Mouse (Mus musculus): ENCODE results near the gene Cacna2d4. TPM values are rescaled to one million over a fixed set of nuclear protein-coding genes. Genes with fewer than 3 reads are reported as not detected.

The Cacna2d4 gene
- total RNA-seq, 2 experiments from 2014 or later = 0.02 to 0.08 TPM

DNA sequence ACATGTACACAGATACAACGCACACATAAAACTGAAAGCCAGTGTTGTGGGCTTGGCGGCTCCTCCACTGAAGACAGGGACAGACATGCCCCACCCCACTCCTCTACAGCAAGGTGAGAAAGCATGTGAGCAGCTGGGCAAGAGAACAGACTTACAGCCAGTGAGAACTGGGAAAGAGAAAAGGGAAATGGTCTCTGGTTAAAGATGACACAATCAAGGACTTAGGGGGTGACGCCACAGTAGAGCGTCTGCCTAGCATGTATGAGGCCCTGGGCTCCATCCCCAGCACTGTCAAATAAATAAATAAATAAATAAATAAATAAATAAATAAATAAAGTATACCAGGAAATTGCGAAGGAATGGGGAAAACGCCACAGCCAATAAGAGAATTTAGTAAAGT lies 67.0 kb downstream of the Cacna2d4 start:
- peak; percentile 60; the same call in 1 of the 2 replicates for ATAC-seq (replicated peaks; ENCODE audit: poor library complexity)

DNA sequence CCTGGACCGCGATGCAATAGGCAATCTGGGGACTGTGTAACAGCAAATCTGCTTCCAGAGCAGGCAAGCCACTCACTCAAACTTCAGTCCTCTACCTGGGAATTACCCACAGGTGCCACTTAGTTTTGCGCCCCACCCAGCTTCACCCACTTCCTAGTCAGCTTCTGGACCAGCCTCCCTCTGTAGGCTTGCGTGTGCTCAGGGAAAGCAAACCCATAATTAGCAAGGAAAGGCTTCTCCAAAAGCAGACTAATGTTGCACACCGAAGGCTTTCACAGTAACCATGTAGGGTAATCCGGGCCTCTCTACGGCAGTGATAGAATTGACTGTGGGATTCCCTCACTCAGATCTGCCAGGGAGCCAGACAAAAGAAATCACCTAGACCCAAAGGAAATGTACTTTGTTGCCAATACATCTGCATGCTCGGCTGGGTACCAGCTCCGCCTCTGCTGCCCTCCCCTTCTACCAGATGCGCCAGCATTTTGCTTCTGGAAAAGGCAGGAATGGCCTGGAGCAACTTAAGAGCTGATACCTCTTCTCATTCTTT lies 71.6 kb downstream of the Cacna2d4 start:
- no peak for ATAC-seq (replicated peaks; ENCODE audit: poor library complexity)

DNA sequence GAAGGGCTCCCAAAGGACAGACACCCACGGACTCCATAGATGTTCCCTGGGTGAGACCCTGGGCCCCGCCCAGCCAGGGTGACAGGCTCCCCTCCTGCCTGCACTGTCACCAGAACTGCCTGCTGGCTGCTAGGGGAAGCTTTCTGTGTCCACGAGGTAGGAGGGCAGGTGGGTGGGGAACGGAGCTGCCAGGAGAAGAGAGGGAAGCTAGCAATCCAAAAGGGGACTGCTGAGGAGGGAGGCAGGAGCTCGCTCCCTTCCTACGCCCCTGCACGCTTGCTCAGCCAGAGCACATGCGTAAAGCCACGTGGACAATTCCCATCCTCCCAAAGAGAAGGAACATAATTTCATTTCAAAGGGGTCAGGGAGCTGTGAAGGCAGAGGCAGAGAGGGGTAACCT lies 73.8 kb downstream of the Cacna2d4 start:
- no peak for ATAC-seq (replicated peaks; ENCODE audit: poor library complexity)

DNA sequence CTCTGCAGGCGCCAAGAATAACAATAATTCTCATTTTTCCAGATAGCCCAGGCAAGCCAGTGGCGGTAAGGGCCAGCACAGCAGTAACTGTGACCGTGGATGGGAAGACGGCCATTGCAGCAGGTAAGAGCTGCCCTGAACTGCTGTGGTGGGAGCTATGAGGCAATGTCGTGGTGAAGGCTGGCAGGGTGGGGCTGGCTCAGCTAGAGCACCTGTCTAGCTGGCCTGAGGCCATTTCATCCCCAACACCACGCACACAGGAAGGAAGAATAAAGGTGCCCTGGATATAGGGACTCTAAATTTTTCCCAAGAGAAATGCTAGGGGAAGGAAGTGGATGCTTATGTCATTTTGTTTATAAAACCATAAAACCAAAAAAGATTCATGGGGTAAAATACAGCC lies 76.1 kb downstream of the Cacna2d4 start:
- ATAC-seq (replicated peaks; ENCODE audit: poor library complexity) = no peak

DNA sequence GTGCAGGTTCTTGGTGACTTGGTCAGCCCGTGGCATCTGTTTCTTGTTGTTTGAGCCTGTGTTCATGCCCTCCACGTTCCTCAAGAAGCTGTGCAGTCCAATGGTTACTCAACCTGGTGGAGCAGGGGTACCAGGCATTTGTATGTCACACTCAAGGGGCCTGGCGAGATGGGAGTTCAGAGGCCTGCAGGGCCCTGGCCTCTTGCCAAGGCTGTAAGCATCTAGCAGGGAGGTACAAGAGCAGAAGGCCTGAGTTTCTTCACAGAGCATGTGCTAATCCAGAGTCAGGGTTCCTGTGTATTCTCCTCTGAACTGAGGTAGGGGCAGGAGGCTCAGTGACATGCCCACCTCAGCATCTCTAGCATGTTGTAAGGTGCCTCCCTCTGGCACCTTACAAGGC lies 76.8 kb downstream of the Cacna2d4 start:
- ATAC-seq (replicated peaks; ENCODE audit: poor library complexity) = no peak

DNA sequence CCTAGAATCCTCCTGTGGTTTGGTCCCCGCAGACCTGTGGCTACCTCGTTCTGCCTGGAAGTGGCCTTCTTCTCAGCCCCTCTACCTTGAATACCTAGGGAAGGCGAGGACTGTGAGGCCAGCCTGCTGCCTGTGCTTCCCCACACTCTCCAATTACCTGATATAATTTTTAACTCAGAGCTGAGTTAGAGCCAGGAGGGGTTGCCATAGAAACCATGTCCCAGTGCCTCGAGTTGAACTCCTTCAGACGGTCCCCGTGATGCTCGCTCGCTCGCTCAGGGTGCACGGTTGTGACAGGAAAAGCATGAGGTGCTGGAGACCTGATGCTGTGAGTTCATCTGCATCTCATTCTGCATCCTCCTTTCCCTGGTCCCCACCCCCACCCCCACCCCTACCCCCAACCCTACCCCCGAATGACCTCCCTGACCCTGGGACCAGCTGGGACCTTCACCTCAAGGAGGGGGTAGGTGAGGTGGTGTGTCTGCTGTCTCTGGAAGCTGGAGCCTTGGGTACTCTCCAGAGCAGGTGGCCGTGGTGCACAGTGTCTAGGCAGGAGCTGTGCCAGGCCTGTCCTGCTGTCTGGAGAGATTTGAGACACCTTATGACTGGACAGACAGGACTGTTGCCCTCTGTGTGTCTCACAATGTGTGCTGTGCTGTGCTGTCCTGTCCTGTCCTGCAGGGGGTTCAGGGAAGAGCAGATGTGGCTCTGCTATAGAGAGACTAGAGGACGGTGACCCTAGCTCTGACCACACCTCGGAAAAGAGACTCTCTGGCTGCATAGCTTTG lies 77.5 kb downstream of the Cacna2d4 start:
- no peak for ATAC-seq (replicated peaks; ENCODE audit: poor library complexity)

DNA sequence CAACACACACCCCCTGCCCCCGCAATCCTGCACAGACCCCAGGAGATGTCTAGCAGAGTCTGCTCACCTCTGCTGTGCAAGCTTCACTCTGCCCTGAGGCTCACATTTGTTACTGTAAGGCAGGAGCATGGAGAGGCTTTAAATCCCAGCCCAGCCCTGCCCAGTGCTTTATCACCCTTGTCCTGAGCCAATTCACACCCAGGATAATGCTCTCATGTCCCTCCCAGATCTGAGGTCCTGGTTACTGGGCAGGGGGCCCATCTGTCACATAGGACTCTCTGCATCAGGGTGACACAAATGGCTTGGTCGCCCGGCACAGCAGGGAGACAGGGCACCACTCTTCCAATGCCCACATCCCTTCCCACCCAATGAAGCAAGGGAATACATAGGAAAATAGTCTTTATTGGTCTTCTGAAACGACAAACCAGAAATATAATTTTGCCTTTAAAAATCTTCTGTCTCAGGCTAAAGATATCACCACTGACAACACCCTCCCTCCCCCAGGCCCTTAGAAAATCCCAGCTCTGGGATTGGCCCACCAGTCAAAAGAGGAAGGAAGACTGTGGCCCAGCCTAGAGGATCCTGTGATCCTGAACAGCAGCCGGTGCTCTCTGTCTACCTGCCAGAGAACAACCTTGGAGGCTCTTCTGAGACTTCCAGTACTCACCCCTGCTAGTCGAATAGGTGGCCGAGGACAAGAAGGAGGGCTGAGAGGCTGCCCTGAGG lies 78.6 kb downstream of the Cacna2d4 start:
- 0 out of 2 replicates have a peak, but pooled peaks have one; percentile 42 for ATAC-seq (replicated peaks; ENCODE audit: poor library complexity)

DNA sequence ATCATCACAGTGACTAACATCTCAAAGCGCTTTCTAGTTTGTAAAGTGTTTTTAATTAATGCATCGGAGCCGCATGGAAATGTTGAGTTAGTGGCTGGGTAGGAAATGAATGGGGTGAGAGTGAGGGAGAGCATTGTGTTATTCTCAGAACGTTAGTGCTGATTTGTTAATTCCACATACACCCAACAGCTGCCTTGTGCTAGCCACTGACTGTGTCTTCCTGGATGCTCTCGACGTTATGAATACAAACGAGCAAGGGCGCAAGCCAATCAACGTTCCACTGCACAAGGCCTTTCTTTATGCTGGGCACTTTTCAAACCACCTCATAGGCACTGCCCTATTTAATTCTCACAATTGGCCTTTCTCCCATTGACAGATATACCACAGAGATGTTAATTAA lies 82.4 kb downstream of the Cacna2d4 start:
- no peak for ATAC-seq (replicated peaks; ENCODE audit: poor library complexity)

DNA sequence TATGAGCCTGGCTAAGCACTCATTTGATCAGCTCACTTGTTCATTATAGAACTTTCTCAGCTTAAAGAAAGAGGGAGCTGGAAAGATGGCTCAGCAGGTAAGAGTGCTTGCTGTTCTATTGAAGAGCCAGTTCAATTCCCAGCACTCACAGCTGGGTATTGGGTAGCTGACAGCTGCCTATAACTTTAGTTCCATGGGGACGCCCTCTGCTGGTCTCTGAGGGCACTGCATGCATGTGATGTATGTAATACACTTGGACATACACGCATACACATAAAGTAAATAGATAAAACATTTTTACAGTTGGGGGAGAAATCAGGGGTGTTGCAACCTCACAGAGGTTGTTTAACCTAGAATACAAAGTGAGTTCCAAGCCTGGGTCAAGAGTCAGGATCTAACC lies 83.0 kb downstream of the Cacna2d4 start:
- ATAC-seq (replicated peaks; ENCODE audit: poor library complexity) = no peak

DNA sequence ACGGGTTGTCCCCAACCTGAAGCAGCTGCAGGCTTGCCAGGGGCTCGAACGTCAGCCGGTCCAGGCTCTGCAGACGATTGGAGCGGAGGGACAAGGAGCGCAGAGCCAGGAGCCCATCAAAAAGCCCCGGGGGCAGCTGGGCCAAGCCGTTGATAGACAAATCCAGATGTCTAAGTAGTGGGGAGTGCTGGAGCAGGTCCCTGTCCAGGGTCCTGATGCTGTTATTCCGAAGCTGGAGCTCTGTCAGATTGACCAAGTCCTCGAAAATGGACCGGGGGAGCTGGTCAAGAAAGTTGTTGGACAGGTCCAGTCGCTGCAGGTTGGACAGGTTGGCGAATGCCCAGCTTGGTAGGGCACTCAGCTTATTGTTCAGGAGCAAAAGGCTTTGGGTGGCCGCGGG lies 84.2 kb downstream of the Cacna2d4 start:
- no peak for ATAC-seq (replicated peaks; ENCODE audit: poor library complexity)

DNA sequence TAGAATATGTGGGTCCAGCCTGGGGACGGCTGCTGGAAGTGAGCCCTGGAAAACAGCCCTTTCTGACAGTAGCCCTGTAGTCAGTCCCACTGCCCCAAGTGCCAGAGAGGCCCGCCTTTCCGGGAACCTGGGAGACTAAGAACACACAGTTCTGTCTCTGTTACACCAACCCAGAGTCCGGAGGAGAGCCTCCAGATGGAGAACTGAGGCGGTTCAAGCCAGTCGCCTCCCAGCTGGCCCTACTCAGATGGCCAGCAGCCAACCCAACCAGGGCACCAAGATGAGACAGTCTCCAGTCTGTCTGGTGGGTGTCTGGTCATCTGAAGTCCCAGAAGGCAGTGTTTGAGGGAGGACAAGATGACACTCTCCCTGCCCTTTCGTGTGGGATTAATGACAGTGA lies 85.4 kb downstream of the Cacna2d4 start:
- no peak for ATAC-seq (replicated peaks; ENCODE audit: poor library complexity)

DNA sequence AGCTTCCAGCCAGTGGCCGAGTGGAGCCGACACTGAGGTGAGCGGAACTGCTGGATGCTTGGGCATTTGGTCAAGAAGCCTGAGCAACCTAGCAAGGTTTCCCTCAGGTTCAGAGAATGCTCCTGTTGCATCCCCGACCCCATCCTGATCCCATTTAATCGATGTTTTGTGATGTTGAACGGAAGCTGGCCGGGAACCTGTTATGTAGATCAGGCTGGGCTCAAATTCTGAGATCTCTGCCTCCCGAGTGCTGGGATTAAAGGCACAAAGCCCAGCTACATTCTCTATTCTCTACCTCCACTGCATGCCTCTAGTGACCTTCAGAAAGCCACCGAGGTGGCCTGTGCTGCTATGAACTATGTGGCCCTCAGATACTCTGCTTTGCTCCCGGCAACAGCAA lies 88.5 kb downstream of the Cacna2d4 start:
- ATAC-seq (replicated peaks; ENCODE audit: poor library complexity) = no peak

DNA sequence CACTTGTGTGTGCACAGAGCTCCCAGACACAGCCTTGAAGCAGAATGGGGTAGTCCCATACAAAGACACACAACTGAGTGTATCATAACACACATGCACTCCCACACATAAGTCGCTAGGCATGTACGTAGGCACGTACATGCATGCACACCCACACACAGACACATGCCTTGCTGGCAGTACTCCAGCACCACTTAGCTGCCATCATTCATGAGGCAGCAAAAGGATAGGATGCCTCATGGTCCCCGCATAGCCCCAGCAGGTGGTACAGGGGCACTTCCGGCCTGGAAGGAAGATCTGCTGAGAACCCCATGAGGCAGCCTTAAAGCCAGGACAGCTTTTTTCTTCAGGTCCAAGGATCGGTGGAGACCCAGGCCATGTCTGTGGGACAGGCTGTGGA lies 89.7 kb downstream of the Cacna2d4 start:
- ATAC-seq (replicated peaks; ENCODE audit: poor library complexity) = no peak

DNA sequence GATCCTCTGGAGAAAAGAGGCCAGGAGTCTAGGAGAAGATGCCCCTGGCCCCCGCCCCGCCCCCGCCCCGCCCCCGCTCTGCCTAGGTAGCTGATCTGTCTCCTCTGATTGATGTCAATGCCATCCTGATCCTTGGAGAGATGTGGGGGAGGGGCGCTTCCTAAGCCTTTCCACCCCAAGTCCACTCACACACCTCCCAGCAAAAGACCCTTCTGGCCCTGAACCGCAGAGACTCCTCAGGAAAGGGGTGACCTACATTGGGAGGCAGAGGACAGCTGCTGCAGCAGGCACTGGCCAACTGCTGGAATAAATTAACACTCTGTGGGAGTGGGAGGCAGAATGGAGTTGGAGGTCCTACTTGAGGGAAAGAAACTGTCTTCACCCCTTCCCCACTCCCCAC lies 90.2 kb downstream of the Cacna2d4 start:
- no peak for ATAC-seq (replicated peaks; ENCODE audit: poor library complexity)

DNA sequence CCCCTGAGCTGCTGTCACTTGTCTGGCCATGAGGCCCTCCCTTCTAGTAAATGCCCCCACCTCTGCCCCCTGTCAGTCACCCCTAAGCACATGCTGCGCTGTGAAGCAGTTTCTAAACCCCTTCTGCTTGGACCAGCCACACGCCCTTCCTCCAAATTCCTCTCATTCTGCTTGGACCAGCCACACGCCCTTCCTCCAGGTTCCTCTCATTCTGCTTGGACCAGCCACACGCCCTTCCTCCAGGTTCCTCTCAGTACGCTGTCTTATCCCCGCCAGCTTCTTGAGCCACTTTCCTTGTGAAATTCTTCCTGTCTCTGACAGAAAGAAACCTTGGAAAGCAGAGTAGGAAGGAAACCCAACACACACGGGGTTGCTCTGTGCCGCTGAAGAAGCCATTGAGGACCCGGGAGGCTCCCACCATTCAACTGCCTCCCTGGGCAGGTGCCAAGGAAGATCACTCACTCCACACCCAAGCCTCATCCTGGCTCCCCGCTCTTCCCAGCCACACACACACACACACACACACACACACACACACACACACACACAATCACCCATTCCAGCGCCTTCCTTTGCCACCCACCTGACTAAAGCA lies 92.3 kb downstream of the Cacna2d4 start:
- ATAC-seq (replicated peaks; ENCODE audit: poor library complexity) = peak; percentile 48

DNA sequence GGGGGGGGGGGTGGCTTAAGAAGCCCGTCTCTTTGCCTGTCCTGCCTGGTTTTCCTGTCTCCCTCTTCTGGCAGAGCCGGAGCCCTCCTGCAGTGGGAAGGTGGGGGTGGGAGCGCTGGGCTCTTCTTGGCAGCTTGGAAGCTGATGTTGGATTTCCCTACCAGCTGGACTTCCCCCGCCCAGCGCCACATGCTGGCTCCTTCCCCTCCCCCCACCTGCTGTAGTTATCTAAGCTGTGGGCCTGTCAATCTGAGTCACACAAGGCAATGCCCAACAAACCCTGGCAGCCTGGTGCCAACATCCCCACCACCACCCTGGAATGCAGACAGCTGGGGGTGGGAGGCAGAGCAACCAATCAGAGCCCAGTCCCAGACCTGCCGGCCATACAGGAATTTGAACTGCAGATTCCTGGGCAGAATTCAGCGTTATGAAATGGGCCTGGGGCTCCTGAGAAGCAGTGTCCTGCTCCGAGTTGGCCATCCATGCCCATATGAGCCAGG lies 92.9 kb downstream of the Cacna2d4 start:
- ATAC-seq (replicated peaks; ENCODE audit: poor library complexity) = no peak

DNA sequence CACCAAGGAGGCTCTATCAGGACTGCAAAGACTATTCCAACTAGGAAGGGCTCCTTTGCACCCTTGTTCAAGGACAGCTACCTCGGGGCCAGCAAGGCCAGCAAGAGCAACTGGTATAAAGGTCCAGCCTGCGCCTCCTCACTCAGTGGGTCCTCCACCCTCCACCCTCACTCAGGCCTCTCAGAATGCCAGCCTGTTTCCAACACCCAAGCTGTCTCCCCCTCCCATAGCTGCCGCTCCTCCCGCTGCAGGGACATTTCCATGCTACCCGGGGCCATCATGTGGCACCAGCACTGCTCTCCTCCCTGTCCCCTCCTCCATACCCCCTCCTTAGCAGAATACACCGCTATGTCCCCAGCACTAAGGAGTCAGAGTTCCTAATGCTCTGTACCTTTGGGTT lies 93.6 kb downstream of the Cacna2d4 start:
- no peak for ATAC-seq (replicated peaks; ENCODE audit: poor library complexity)

DNA sequence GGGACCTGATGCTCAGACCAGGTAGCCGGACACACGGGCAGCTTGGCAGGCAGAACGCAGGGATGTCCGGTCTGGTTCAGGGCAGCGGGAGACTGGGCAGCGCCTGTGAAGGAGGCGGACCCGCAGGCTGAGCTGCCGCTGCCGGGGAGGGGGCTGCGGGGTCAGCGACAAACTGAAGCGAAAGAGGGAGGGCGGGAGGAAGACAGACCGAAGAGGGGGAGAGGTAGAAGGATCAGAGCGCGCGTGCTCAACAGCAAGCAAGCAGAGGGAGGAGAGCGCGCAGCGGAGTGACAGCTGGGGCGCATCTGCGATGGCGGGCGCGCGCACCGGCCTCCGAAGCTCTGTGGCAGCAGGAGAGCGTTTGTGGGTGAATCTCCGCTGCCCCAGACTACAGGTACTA lies 94.2 kb downstream of the Cacna2d4 start, which contains the start of gene Lrtm2:
TSS of gene Lrtm2 (minus strand) at position 261 of the 400 bp plus-strand sequence.
- ATAC-seq (replicated peaks; ENCODE audit: poor library complexity) = no peak

DNA sequence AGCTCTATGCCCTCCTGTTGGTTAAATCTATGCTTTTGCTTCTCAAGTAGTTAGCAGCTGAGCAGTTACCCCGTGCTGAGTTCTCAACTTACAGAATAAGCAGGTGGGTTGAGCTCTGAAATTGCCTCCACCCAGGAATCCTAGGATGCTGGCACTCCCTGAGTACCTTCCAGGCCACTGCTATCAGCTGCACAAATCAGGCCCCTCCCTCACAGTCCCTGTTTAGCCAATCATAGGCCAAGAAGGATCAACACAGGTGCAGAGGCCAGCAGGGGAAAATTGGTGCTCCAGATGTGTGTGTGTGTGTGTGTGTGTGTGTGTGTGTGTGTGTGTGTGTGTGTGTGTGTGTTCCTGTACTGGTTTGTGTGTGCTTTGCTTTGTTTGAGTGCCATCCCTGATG lies 95.8 kb downstream of the Cacna2d4 start:
- no peak for ATAC-seq (replicated peaks; ENCODE audit: poor library complexity)

DNA sequence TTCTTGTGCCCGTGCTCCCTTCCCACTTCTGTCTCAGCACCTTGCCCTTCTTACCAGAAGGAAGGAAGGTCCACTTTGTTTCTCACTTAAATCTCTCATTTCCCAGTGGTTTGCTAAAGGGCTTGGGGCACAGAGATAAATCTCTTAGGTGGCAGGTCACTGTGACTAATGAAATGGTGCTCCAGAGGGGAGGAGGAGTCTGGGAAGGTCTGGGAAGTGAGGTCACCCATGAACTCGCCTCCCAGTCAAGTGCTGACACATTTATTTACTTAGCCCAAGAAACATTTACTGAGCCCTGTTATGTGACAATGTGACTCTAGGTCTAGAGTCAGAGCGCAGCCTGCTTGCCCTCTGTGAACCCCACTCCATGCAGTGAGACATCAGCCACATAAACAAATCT lies 96.9 kb downstream of the Cacna2d4 start:
- no peak for ATAC-seq (replicated peaks; ENCODE audit: poor library complexity)

DNA sequence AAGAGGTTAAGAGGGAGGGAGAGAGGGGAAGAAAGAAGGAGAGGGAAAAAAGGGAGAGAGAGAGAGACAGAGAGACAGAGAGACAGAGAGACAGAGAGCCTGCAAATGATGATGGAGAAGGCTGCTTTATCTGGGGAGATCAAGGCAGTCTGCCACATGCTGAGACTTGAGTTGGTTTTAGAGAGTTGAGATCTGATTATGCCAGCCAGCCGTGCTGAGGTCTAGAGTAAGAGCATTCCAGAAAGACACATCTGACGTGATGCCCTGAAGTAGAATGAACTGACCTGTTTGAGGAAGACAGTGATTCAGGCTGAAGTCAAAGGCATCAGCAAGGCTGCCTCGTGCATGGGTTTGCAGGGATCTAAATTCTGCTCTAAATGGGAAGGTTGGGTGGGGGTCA lies 97.5 kb downstream of the Cacna2d4 start:
- ATAC-seq (replicated peaks; ENCODE audit: poor library complexity) = no peak
